Mouse (Mus musculus): ENCODE data around the gene Lgr4.
"Not testable (repeated sequence)": the region's sequence is repeated elsewhere in the genome, so short reads cannot be mapped to it uniquely, and the experiment has no call there.

Lgr4 gene

DNA sequence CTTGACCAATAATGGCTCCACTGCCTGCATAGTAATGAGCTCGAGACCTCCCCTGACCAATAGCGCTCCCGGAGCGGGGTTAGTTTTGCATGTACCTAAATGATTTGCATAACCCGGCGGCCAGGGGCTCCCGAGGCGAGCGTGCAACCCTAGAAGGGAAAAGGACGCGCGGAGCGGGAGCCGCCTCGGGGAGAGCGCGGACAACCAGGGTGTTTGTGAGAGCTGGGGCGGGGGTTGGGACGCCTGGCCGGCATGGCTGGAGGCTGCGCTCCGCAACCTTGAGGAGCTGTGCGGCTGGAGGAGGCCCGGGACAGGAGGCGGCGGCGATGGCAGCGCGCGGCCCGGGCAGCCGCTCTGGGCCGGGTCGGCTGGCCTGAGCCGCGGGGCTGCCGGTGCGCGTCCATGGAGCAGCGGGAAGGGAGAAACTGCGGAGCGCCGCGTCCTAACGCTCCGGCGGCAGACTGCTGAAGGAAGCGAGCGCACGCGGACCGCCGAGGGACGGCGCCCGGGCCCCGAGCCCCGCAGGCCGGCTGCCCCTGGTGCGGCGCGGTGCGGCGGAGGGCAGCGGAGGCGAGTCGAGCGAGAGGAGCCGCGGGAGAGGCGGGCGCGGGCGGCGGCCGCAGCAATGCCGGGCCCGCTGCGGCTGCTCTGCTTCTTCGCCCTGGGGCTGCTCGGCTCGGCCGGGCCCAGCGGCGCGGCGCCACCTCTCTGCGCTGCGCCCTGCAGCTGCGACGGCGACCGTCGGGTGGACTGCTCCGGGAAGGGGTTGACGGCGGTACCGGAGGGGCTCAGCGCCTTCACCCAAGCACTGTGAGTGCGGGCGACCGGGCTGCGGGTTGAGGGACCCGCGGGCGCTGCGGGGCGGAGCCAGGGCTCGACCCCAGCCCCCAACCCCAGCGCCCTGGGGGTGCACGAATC, at the start of gene Lgr4:
Gene Lgr4 (plus strand): TSS at position 152 of the 918 bp plus-strand sequence.
- peak; percentile 93 for DNase-seq

DNA sequence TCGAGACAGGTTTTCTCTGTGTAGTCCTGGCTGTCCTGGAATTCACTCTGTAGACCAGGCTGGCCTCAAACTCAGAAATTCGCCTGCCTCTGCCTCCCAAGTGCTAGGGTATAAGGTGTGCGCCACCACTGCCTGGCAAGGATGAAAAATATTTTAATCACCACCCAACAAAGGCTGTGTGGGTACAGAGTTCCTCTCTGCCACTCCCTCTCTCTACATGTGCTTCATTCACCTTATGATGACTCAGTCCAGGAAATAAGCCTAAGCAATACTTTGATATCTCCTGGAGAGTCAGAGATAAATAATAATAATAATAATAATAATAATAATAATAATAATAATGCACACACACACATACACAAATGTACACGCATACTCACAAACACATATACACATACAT, 38.0 kb upstream of the Lgr4 start:
- DNase-seq: not testable (repeated sequence)

DNA sequence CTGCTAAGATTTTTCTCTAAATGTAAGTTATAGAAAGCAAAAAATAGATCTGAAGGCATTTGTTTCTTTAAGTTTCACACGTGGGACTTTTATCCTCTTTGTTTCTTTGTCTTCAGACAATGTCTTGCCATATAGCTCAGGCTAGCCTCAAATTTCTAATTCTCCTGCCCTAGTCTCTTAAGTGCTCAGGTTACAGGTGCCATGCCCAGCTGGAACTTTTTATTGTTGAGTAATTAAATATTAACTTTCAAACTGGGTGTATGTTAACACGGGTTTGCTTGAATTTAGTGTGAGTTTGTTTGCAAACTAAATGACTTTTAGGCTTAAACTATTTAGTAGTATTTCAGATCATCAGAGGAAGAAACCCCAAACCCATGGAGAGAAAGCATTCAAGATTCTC, 36.3 kb upstream of the Lgr4 start:
- no peak for DNase-seq

- DNase-seq: no peak
These were observed 35.8 kb upstream of the Lgr4 start for GRCm38 (mm10) chr2:109881625-109882024.

- no peak for DNase-seq
These were observed 33.3 kb upstream of the Lgr4 start for GRCm38 (mm10) chr2:109884106-109884505.

DNA sequence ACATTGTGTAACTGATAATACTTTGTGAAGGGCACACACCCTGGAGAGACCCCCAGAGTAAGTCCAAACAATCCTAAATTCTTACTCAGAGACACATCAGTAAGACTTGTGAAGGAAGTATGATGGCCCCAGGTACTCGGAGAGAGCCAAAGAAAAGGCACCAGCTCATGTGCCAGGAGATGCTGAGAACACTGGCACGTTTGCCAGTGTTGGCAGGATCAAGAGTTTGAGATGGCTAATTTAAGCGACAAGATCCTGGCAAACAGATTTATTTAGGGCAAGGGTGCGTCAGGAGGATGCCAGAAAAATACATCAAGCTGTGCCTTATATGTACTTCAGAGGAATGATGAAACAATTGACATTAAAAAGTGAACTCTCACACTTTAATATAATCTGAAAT, 32.9 kb upstream of the Lgr4 start:
- no peak for DNase-seq

- DNase-seq: no peak
These were observed 27.4 kb upstream of the Lgr4 start for GRCm38 (mm10) chr2:109890068-109890467.

- DNase-seq: peak; percentile 94
These were observed 26.9 kb upstream of the Lgr4 start, which contains the start of gene Lin7c for GRCm38 (mm10) chr2:109890597-109890996. Gene Lin7c (plus strand): TSS chr2:109890853.

- no peak for DNase-seq
These were observed 26.4 kb upstream of the Lgr4 start for GRCm38 (mm10) chr2:109891031-109891430.

- no peak for DNase-seq
These were observed 26.0 kb upstream of the Lgr4 start for GRCm38 (mm10) chr2:109891471-109891870.

DNA sequence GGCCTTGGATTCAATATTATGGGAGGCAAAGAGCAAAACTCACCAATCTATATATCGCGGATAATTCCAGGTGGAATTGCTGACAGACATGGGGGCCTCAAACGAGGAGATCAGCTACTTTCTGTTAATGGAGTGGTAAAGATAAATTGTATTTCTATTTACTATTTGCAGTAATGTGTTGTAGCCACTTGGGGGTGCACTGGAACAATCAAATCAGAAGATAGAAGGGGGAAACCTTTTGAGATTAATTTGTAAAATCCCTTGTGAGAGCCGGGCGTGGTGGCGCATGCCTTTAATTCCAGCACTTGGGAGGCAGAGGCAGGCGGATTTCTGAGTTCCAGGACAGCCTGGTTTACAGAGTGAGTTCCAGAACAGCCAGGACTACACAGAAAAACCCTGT, 21.1 kb upstream of the Lgr4 start:
- DNase-seq: no peak

DNA sequence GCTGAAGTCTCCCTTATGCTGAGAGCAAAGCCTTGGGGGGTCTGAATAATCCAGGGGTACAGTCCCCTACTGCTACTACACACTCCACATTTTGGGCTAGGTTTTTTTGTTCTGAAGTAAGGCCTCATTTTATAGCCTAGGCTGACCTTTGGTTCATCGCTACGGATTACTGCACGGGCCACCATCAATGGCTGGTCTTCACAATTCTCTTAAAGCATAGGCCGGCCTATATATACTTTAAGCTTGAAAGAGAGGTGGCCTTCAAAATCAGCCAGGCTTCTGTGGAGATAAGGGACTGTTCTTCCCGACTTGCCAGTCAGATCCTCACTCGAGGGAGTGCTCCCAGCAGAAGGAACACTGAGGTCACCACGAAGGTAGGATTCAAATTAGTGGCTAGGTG, 14.6 kb upstream of the Lgr4 start:
- DNase-seq: no peak

DNA sequence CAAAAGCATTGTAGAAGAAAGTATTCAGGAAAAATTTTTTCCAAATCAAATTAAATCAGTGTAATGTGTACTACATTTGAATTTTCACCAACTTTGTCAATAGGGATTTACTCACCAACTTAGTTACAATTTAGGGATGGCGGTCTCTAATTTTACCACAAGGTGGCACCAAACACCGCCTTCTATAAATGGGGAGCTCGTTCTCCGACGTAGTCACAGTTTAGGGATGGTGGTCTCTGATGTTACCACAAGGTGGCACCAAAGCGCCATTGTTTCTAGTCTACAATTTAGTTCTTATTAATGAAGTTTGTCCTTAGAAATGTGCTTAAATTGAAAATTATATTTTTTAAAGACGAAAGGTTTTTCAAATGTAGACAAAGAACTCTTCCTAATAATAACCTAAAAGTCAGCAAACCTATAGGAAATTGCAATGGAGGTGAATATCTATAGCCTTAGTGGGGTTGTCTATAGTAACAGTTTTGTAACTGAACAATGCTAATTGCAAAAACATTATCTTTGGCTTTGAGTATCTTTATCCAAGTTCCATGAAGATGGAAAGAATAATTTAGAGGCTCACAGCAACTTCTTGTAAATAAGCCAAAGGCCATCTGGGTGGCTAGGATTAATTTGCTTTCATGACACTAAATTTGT, 13.2 kb upstream of the Lgr4 start:
- DNase-seq: peak; percentile 74

GRCm38 (mm10) chr2:109909122-109909521, 8.3 kb upstream of the Lgr4 start:
- no peak for DNase-seq

GRCm38 (mm10) chr2:109912216-109912615, 5.2 kb upstream of the Lgr4 start:
- no peak for DNase-seq

- DNase-seq: no peak
These were observed 4.7 kb upstream of the Lgr4 start for GRCm38 (mm10) chr2:109912766-109913165.

DNA sequence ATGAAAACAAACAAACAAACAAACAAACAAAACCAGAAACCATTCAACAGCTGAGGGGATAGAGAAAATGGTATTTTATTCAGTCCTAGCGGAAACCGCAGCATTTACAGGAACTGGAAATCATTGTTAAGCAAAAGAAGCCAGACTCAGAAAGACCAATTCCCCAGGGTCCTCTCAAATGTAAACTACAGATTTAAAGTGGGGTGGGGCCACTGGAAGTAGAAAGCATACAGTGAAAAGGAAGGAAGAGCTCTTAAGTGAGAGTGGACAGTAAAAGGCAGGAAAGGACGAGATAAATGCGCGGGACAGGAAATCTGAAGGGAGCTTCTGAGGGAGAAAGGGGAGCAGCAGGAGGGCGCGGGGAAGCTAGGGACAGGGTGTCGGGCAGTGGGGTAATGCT, 4.2 kb upstream of the Lgr4 start:
- DNase-seq: no peak

DNA sequence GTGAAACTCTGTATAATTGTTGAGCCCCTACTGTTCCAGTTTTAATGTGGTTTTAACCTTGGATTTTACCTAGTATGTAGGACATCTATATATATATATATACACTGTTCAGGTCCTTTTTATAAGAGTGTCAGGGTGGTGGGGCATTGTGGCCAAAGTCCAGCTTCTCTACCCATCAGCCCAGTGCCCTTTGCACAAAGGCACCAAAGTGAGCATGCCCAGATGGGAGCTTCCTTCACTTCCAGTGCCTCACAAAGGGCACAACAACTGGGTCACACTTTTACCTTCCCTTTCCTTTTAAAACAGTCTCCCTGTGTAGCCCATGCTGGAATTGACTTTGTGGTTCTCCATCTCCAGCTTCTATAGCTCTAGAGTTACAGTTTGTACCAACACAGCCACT, 2.8 kb upstream of the Lgr4 start:
- no peak for DNase-seq

GRCm38 (mm10) chr2:109916782-109917495, 508 bp upstream of the Lgr4 start:
- DNase-seq: no peak

- no peak for DNase-seq
These were observed 1.3 kb downstream of the Lgr4 start for GRCm38 (mm10) chr2:109918592-109919262.

GRCm38 (mm10) chr2:109920471-109920870, 3.0 kb downstream of the Lgr4 start:
- no peak for DNase-seq

- DNase-seq: no peak
These were observed 4.0 kb downstream of the Lgr4 start for GRCm38 (mm10) chr2:109921298-109922035.

Measured in right cerebral cortex, postnatal 25 days (tissue).